14 mouse cellular contexts compared by ENCODE assay signal in the genomic region with DNA sequence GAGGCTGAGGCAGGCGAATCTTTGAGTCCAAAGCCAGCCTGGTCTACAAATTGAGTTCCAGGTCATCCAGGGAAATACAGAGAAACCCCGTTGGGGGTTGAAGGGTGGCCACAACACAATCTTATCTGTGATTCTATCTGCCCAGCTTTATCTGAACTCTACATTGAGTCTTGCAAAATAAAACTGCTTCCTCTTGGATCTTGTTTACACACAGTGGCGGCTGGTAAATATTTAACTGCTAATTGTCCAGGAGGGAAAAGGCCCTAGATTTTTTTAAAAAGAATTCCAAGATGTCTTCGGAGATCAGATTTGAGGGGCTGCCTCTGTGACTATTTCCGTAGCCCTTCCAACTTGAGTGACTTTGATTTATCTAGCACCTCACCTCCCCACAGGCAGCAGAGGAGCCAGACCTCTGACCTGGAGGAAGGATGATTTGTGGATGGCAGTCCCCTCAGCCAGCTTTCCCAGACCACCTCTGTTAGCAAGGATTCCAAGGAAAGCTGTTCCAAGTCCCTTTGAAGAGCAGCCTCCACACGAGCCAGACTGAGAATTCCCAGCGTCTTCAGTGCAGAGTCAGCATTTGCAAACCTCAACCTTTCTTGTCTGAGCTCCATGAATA. TPM values are rescaled to one million over a fixed set of nuclear protein-coding genes. Genes with fewer than 3 reads are reported as not detected.
DNase-seq lines count a peak whose midpoint lies in the region; ATAC-seq and TF ChIP-seq lines count a peak whose summit lies in the region.
"Had no signal": no experiment of that assay in that cellular context is flagged by ENCODE, and none has a peak within 500 bp of the region (broad histone marks: within the 10 kb centered on the region; RNA-seq: fewer than 3 reads in every experiment).

No protein-coding gene starts in this region.

- H3K9ac ChIP-seq in heart, adult 2 months (ENCODE audit: low read depth, low read length) = no peak overlapping the region
- H3K9ac ChIP-seq in lung, embryonic 14.5 days = no peak overlapping the region
- H3K9ac ChIP-seq: forebrain, embryonic 15.5 days; neural tube, embryonic 15.5 days had no signal

- no peak for TF ChIP-seq CTCF in heart, adult 2 months (IDR thresholded peaks at IDR 0.05)
- no peak for TF ChIP-seq CTCF in lung, embryonic 14.5 days (IDR thresholded peaks at IDR 0.05; ENCODE audit: low read depth)

- no peak for ATAC-seq in lung, embryonic 14.5 days (ENCODE audit: insufficient read depth)
- ATAC-seq: forebrain, embryonic 15.5 days; midbrain, embryonic 16.5 days had no signal

- TF ChIP-seq POLR2A in heart, adult 2 months (IDR thresholded peaks at IDR 0.05; ENCODE audit: insufficient read depth, low read depth, low read length) = no peak

- 57% methylated on average over 7 of the region's 7 CpGs for WGBS in heart, adult 2 months
- 40% methylated on average over 7 of the region's 7 CpGs for WGBS in lung, embryonic 14.5 days

- no peaks in the 10 kb centered on the region for H3K27me3 ChIP-seq in heart, adult 2 months (ENCODE audit: control insufficient read depth, insufficient read depth, low read length)
- H3K27me3 ChIP-seq in lung, embryonic 14.5 days (ENCODE audit: insufficient read depth, low read length) = no peaks in the 10 kb centered on the region
- H3K27me3 ChIP-seq: forebrain, embryonic 15.5 days; neural tube, embryonic 15.5 days had no signal

- no peaks in the 10 kb centered on the region for H3K9me3 ChIP-seq in lung, embryonic 14.5 days (ENCODE audit: low read depth, low read length)
- H3K9me3 ChIP-seq: forebrain, embryonic 15.5 days; neural tube, embryonic 15.5 days had no signal

- intact Hi-C loops in heart, adult 2 months (cut with DNase I) = no loop called here
- intact Hi-C loops in heart, postnatal 14 days (cut with DNase I) = no loop called here
- intact Hi-C loops in left cerebral cortex, postnatal 10 days (cut with DNase I) = no loop called here

- H3K4me3 ChIP-seq in heart, adult 2 months = no peak overlapping the region
- no peak overlapping the region for H3K4me3 ChIP-seq in lung, embryonic 14.5 days (ENCODE audit: low read depth, low read length)
- H3K4me3 ChIP-seq: forebrain, embryonic 15.5 days; neural tube, embryonic 15.5 days had no signal

- H3K36me3 ChIP-seq in heart, adult 2 months (ENCODE audit: control insufficient read depth, insufficient read depth, low read length) = peaks cover 4% of the 10 kb centered on the region
- no peaks in the 10 kb centered on the region for H3K36me3 ChIP-seq in lung, embryonic 14.5 days (ENCODE audit: insufficient read depth)
- H3K36me3 ChIP-seq: forebrain, embryonic 15.5 days; neural tube, embryonic 15.5 days had no signal

- no peak for DNase-seq in heart, adult 2 months
- DNase-seq in heart, postnatal 14 days = no peak
- no peak for DNase-seq in lung, embryonic 14.5 days
- DNase-seq in lung, postnatal 4 days = no peak
- DNase-seq in kidney, postnatal 36 days = peak; percentile 35 to 67
- peak; percentile 77 for DNase-seq in yolk sac, embryonic 10.5 days (ENCODE audit: low spot score)
- DNase-seq in left cerebral cortex, postnatal 10 days (ENCODE audit: extremely low spot score in 1 of 2, low spot score in 2 of 2) = no peak
- no peak for DNase-seq in right cerebral cortex, adult 18-20 months
- DNase-seq: layer of hippocampus, postnatal 36 days had no signal

- no peak overlapping the region for H3K4me2 ChIP-seq in lung, embryonic 14.5 days
- H3K4me2 ChIP-seq: forebrain, embryonic 15.5 days had no signal

- peaks cover 10% of the 10 kb centered on the region for H3K4me1 ChIP-seq in heart, adult 2 months (ENCODE audit: control insufficient read depth, insufficient read depth, low read length)
- peaks cover 38% of the 10 kb centered on the region for H3K4me1 ChIP-seq in lung, embryonic 14.5 days (ENCODE audit: insufficient read depth)

- H3K79me2 ChIP-seq in heart, adult 2 months (replicated peaks; ENCODE audit: control insufficient read depth, insufficient read depth, low read length) = no peaks in the 10 kb centered on the region

- H3K27ac ChIP-seq in heart, adult 2 months = peak overlapping the region; percentile 38
- H3K27ac ChIP-seq in lung, embryonic 14.5 days (ENCODE audit: low read depth) = peak overlapping the region; percentile 64
- H3K27ac ChIP-seq: forebrain, embryonic 15.5 days; neural tube, embryonic 15.5 days had no signal

- no peak for TF ChIP-seq EP300 in heart, adult 2 months (IDR thresholded peaks at IDR 0.05; ENCODE audit: insufficient read depth, low read depth, low read length)

RNA-seq across cellular contexts. Expression of gene Gm42791, which starts 25.9 kb away (rescaled TPM):
- total RNA-seq in heart, adult 2 months (2021) = 1 to 10 TPM; 5.7 to 5.9 TPM
- polyA plus RNA-seq in heart, adult 2 months (2012; rRNA removed) = not detected in 2 replicates
- 1 to 10 TPM; 3.3 to 6.1 TPM for total RNA-seq in heart, postnatal 14 days (2021)
- polyA plus RNA-seq in lung, embryonic 14.5 days (2014; fragmentation: Nextera tagmentation; extraction: Ambion mirVana) = 0.58 and 1.2 TPM in 2 replicates
- 10 to 100 TPM in 1 of 2 experiments, 1 to 10 TPM in 1; 6.0 to 18.1 TPM for total RNA-seq in left cerebral cortex, postnatal 10 days (2021)
- polyA plus RNA-seq: C2C12; cortical plate, adult 2 months had no signal

RNA-seq across cellular contexts. Expression of gene Katnal1, which starts 39.9 kb away (rescaled TPM):
- 10 to 100 TPM in 1 of 2 experiments, 1 to 10 TPM in 1; 9.5 to 10.4 TPM for total RNA-seq in heart, adult 2 months (2021)
- polyA plus RNA-seq in heart, adult 2 months (2012; rRNA removed) = 4.8 and 8.7 TPM in 2 replicates
- total RNA-seq in heart, postnatal 14 days (2021) = 1 to 10 TPM; 5.4 to 7.9 TPM
- polyA plus RNA-seq in lung, embryonic 14.5 days (2014; fragmentation: Nextera tagmentation; extraction: Ambion mirVana) = 13.8 and 14.2 TPM in 2 replicates
- 10 to 100 TPM; 45.2 to 51.4 TPM for total RNA-seq in left cerebral cortex, postnatal 10 days (2021)

Comparison
In these comparisons a context has a peak if more than half of its experiments do, and no peak if none do; other contexts are left out.
1. DNase-seq: peak in kidney, postnatal 36 days (2 of 2) and yolk sac, embryonic 10.5 days (single experiment); none in heart, adult 2 months (0 of 2), heart, postnatal 14 days (0 of 2), lung, embryonic 14.5 days (single experiment), lung, postnatal 4 days (0 of 2), left cerebral cortex, postnatal 10 days (0 of 2) and right cerebral cortex, adult 18-20 months (single experiment).
2. RNA of gene Katnal1, which starts 39.9 kb away (total RNA-seq): 45.2 to 51.4 TPM in left cerebral cortex, postnatal 10 days; 9.5 to 10.4 TPM in heart, adult 2 months and 5.4 to 7.9 TPM in heart, postnatal 14 days; every median in the first group is over 4 times any median in the second.